Mouse (Mus musculus) intestine, embryonic 16.5 days (tissue): ENCODE measurements around the gene Cenpt. TPM values are rescaled to one million over a fixed set of nuclear protein-coding genes. Genes with fewer than 3 reads are reported as not detected.
A peak's percentile ranks its signal among the peaks of the same experiment; 100 is the strongest.

Experiments
- ATAC-seq: fragments of 200-750 bp; cut with Nextera tagmentation; 2 replicates; pipeline ENCODE4 v1.8.0; 2017; ENCODE audit warnings: moderate TSS enrichment, moderate library complexity
- H3K27ac ChIP-seq: fragments of 300-500 bp; sonication (generic); 2 replicates; pipeline ENCODE4 v1.5.1; 2014; ENCODE audit warnings: mild to moderate bottlenecking, low read length
- H3K27me3 ChIP-seq: fragments of 300-500 bp; sonication (generic); replicated peaks from 2 replicates; pipeline ENCODE4 v1.6.1; 2014; ENCODE audit warnings: low read length, control low read depth, mixed read lengths; ENCODE audit not compliant: control insufficient read depth, insufficient read depth
- H3K36me3 ChIP-seq: fragments of 300-500 bp; sonication (generic); 2 replicates; pipeline ENCODE4 v1.6.1; 2014; ENCODE audit warnings: low read length, control low read depth; ENCODE audit not compliant: control insufficient read depth, insufficient read depth
- H3K4me1 ChIP-seq: fragments of 300-500 bp; sonication (generic); 2 replicates; pipeline ENCODE4 v1.6.1; 2014; ENCODE audit warnings: low read length, control low read depth, mixed read lengths; ENCODE audit not compliant: control insufficient read depth, insufficient read depth
- H3K4me2 ChIP-seq: fragments of 300-500 bp; sonication (generic); 2 replicates; pipeline ENCODE4 v1.6.1; 2014; ENCODE audit warnings: low read depth, low read length, control low read depth
- H3K4me3 ChIP-seq: fragments of 300-500 bp; sonication (generic); 2 replicates; pipeline ENCODE4 v1.5.1; 2014; ENCODE audit warnings: mild to moderate bottlenecking, low read length
- H3K9ac ChIP-seq: fragments of 300-500 bp; sonication (generic); 2 replicates; pipeline ENCODE4 v1.6.1; 2014; ENCODE audit warnings: low read depth, low read length
- H3K9me3 ChIP-seq: fragments of 300-500 bp; sonication (generic); 2 replicates; pipeline ENCODE4 v1.6.1; 2016; ENCODE audit warnings: low read length, control low read depth; ENCODE audit not compliant: control insufficient read depth
- WGBS: fragments of 180-500 bp; shearing (Covaris S2); extraction: QIAGEN DNeasy Blood & Tissue Kit; methylation state at CpG from one replicate; pipeline ENCODE4 v1.1.7; 2014; 5-methylcytosine and 5-hydroxymethylcytosine counted together
- polyA plus RNA-seq: library from polyadenylated mRNA; unstranded; fragments of >200 nt; fragmentation: Nextera tagmentation; extraction: Ambion mirVana; gene quantifications from 2 replicates; pipeline ENCODE4 v1.2.1, GENCODE M21; 2015

Gene Cenpt
- polyA plus RNA-seq, 1 experiment from 2014 or later, result 28.9 TPM

DNA sequence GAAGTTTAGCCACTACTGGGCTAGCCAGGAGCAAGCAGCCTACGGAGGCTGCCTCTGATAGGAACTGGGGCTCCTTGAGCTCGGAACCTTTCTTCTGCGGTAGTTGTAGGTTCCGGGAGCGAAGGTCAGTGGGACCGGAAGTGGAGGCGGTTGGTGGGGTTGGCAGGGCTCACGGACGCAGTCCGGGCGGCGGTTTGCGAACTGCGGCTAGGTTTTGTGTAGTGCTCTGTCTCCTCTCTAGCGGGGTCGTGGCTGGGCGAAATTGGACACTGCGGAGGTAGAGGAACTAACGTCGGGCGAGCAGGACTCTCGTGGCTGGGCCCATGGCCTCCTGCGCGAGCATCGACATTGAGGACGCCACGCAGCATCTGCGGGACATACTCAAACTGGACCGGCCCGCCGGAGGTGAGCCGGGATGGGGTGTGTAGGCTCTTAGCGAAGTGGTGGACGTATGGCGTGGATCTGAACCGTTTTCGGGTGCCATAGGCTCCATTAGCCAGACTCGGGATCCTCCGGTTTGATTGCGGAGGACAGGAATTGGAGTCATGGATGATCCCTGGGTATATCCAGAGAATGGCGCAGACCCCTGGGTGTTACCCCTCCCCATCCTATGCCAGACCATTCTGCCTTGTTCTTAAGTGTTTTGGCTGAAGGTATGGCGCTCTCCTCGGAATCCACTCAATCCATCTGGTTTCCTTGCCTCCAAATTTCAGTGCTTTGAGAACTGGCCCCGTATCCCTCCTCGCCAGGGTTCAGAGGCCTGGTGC, 27.9 kb upstream of the Cenpt start, which contains the start of gene Edc4:
Edc4 (plus strand) TSS at position 128 of the 767 bp plus-strand sequence.
- Histone ChIP-seq H3K27me3 (no peaks in the 10 kb centered on the region), H3K9ac (peak within 1 kb of the TSS; percentile 94), H3K9me3 (no peaks in the 10 kb centered on the region), H3K36me3 (peaks cover 16% of the 10 kb centered on the region), H3K27ac (peak within 1 kb of the TSS; percentile 63), H3K4me3 (peak within 1 kb of the TSS; percentile 95), H3K4me2 (peak within 1 kb of the TSS; percentile 86), H3K4me1 (peaks cover 10% of the 10 kb centered on the region)
- peak; percentile 91 for ATAC-seq
- WGBS, result under 1% methylated on average over 45 of the region's 45 CpGs

DNA sequence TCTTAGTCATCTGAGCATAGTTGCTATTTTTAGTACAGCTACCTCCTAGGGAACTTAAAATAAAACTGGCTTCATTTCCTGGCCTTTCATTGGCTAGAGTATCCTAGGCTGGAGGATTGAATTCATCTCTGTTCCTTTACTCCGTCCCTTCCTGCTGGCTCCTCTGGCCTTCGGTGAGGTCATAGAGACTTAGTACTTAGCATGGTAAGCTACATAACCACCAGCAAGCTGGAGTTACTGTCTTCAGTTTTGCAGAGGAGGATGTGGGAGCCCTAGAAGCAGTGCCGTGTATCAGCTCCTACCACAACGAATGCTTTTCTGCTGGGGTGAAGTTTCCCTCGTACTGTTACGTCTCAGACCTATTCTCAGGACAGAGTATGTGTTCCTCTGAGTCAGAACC, 21.2 kb upstream of the Cenpt start:
- Histone ChIP-seq H3K27ac (no peak overlapping the region), H3K36me3 (peaks cover 22% of the 10 kb centered on the region), H3K4me2 (no peak overlapping the region), H3K4me1 (no peaks in the 10 kb centered on the region; the same call in 1 of the 2 replicates), H3K9me3 (no peaks in the 10 kb centered on the region), H3K4me3 (no peak overlapping the region), H3K27me3 (no peaks in the 10 kb centered on the region), H3K9ac (no peak overlapping the region)
- ATAC-seq, result no peak
- WGBS, result 80% methylated on average over 6 of the region's 6 CpGs

DNA sequence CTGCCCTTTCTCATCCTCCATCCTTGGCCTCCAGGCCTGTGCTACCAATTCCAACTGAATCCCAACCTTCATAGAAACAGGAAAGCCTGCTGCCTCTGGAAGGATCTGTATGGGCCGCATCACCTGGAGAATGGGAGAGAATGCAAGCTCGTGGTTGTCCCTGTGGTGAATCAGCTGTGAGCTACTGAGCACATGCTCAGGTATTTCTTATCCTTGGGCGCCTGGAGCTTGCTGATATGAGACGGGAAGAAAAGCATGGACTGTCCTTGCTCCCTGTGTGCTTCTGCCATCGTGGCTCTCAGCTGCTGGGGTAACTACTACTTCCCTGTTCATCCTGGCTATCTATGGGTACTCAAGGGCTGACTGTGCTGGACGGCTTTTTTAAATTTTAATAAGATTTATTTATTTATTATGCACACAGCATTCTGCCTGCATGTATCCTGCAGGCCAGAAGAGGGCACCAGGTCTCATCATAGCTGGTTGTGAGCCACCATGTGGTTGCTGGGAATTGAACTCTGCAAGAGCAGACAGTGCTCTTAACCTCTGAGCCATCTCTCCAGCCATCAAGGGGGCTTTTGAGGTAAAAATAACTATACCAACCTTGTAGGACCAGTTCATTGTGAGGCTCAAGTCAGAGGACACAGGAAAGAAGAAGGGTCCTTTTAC, 13.4 kb upstream of the Cenpt start:
- H3K4me1 ChIP-seq, result peaks cover 19% of the 10 kb centered on the region
- H3K4me2 ChIP-seq, result no peak overlapping the region
- 85% methylated on average over 6 of the region's 6 CpGs for WGBS
- H3K27ac ChIP-seq, result no peak overlapping the region
- H3K4me3 ChIP-seq, result no peak overlapping the region
- H3K9me3 ChIP-seq, result no peaks in the 10 kb centered on the region
- no peaks in the 10 kb centered on the region for H3K27me3 ChIP-seq
- no peak overlapping the region for H3K9ac ChIP-seq
- no peak for ATAC-seq
- peaks cover 13% of the 10 kb centered on the region for H3K36me3 ChIP-seq

DNA sequence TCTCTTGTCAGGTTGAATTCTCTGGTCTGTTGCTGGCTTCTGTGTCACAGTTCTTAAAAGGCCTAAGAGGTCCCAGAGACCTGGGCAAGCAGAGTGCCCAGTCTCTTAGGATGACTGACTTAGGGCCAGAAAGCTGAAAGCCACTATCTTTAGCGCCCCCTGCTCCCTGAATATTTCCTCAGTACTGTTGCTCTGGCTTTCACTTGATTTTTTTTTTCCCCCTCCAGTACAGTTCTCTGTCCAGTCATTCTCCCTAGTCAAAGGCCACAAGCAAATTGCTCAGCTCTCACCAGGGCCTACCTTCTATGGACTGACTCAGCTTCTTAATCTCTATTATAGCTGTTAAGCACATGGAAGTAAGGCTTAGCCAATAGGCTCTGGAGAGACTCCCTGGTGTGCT, 8.9 kb upstream of the Cenpt start:
- no peaks in the 10 kb centered on the region for H3K27me3 ChIP-seq
- H3K27ac ChIP-seq, result peak overlapping the region; percentile 91; the same call in 1 of the 2 replicates
- 0% methylated on average over 1 of the region's 1 CpGs for WGBS
- no peak for ATAC-seq
- H3K4me1 ChIP-seq, result peaks cover 40% of the 10 kb centered on the region
- H3K9me3 ChIP-seq, result no peaks in the 10 kb centered on the region
- H3K4me3 ChIP-seq, result peak overlapping the region; percentile 100
- 0 out of 2 replicates have a peak, but pooled peaks cover 6% of the 10 kb centered on the region for H3K36me3 ChIP-seq
- peak overlapping the region; percentile 95; the same call in 1 of the 2 replicates for H3K9ac ChIP-seq
- peak overlapping the region; percentile 84 for H3K4me2 ChIP-seq

DNA sequence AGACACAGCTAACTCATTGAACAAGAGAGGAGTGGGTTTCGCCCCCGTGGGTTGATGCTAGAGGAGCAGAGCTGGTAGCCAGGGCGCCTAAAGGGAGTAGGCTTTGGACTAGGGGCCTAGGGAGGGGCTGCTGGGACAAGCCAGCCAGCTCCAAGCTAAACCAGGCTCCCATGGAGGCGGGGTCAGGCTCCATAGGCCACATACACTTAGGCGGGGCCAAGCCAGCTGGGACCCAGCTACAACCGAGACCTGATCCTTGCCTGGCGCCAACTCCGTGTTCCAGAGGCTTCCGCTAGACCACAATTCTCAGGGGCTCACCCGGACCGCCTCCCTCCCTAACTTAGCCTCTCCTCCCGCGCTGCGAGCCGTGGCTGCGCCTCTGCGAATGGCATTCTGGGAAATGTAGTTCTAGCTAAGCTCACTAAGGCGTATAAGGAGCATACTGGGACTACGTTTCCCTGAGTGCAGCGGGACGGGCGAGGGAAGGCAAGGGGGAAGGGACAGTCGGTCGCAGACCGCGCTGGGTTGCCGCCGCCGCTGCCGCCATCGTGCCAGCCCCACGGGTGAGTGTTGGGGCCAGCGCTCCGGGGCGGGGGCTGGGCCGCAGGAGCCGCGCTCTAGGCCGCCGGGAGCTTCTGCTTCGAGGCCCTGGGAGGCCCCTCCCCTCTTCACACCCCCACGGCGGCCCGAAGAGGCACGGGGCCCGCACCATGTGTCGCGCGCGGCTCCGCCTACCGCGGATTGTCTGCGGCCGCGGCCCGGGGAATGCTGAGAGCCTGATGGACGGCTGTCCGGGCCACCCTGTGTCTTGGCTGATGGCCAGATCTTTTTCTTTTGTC, 7.3 kb upstream of the Cenpt start, which contains the start of gene Nutf2:
Nutf2 (plus strand) TSS at position 438 of the 839 bp plus-strand sequence.
- ATAC-seq, result peak; percentile 98

DNA sequence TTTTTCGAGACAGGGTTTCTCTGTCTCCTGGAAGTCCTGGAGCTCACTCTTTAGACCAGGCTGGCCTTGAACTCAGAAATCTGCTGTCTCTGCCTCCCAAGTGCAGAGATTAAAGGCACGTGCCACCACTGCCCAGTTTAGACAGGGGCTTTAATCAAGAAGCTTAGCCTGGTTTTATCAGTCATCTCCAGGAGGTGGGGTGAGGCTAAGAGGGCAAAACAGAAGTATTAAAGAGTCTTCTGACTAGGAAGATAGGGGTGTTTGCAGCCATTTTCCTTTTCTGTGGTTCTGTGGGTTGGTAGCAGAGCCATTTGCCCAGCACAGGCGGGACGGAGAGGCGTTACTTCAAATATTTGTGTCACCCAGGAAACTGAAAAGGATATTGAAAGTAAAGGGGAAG, 6.2 kb upstream of the Cenpt start:
- Histone ChIP-seq H3K9ac (peak overlapping the region; percentile 62; the same call in 1 of the 2 replicates), H3K4me1 (peaks cover 46% of the 10 kb centered on the region), H3K27ac (peak overlapping the region; percentile 86), H3K27me3 (no peaks in the 10 kb centered on the region), H3K9me3 (no peaks in the 10 kb centered on the region), H3K36me3 (no peaks in the 10 kb centered on the region), H3K4me2 (no peak overlapping the region), H3K4me3 (no peak overlapping the region)
- ATAC-seq, result no peak
- 63% methylated on average over 5 of the region's 5 CpGs for WGBS

More for the DNA sequence above, 7.3 kb upstream of the Cenpt start, which contains the start of gene Nutf2:
- H3K27ac ChIP-seq, result peak within 1 kb of the TSS; percentile 91
- no peaks in the 10 kb centered on the region for H3K27me3 ChIP-seq
- H3K9ac ChIP-seq, result peak within 1 kb of the TSS; percentile 95
- H3K4me3 ChIP-seq, result peak within 1 kb of the TSS; percentile 100
- H3K4me1 ChIP-seq, result peaks cover 47% of the 10 kb centered on the region
- no peaks in the 10 kb centered on the region for H3K36me3 ChIP-seq
- peak within 1 kb of the TSS; percentile 84 for H3K4me2 ChIP-seq
- under 1% methylated on average over 59 of the region's 59 CpGs for WGBS
- H3K9me3 ChIP-seq, result no peaks in the 10 kb centered on the region

DNA sequence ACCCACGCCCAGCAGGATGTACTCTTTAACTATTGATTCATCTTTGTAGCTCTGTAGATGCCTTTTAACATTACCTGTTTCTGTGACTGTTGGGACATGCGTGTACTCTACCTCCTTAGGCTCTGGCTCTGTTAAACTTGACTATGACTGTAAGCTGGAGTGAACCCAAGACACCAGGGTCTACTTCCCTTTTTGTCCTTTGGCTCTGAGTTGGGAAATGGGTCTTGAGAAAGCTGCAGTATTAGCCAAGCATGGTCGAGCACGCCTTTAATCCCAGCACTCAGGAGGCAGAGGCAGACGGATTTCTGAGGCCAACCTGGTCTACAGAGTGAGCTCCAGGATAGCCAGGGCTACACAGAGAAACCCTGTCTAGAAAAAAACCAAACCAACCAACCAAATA, 5.4 kb upstream of the Cenpt start:
- H3K4me1 ChIP-seq, result peaks cover 41% of the 10 kb centered on the region
- H3K4me2 ChIP-seq, result no peak overlapping the region
- no peaks in the 10 kb centered on the region for H3K27me3 ChIP-seq
- H3K9me3 ChIP-seq, result no peaks in the 10 kb centered on the region
- H3K4me3 ChIP-seq, result no peak overlapping the region
- no peak overlapping the region for H3K9ac ChIP-seq
- no peak overlapping the region for H3K27ac ChIP-seq
- WGBS, result 88% methylated on average over 5 of the region's 5 CpGs
- ATAC-seq, result no peak
- no peaks in the 10 kb centered on the region for H3K36me3 ChIP-seq

DNA sequence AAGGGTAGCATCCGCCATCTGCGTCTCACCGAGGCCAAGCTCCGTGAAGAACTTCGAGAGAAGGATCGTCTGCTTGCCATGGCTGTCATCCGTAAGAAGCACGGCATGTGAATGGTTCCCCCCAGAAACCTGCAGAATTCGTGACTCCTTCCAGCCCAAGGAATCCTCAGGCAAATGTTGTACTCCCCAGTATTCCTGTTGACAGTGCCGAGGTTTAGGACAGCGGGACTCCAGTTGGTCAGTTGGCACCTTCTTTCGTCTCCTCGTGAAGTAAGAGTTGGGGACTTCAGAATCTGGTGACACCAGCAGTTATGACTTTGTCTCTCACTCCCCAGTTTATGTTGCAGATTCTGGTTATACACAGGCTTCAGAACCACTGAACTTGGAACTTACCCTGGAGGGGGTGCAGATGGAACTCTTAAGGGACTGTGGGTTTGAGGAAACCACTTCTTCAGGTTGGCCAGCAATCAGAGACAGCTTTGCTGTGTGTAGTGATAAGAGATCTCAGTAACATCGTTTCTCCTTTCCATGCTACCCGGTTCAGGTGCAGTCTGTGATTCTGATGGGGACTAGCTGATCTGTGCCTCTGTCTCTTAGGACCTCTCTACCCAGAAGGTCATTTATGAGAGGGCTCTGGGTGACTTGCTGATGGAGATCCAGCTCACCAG, 3.2 kb upstream of the Cenpt start:
- peak overlapping the region; percentile 84 for H3K4me3 ChIP-seq
- H3K36me3 ChIP-seq, result no peaks in the 10 kb centered on the region
- H3K4me1 ChIP-seq, result peaks cover 28% of the 10 kb centered on the region
- H3K4me2 ChIP-seq, result peak overlapping the region; percentile 67
- H3K27ac ChIP-seq, result peak overlapping the region; percentile 79; the same call in 1 of the 2 replicates
- H3K9ac ChIP-seq, result peak overlapping the region; percentile 87
- 18% methylated on average over 15 of the region's 15 CpGs for WGBS
- ATAC-seq, result no peak
- no peaks in the 10 kb centered on the region for H3K27me3 ChIP-seq
- H3K9me3 ChIP-seq, result no peaks in the 10 kb centered on the region
